Mouse (Mus musculus): ENCODE measurements around the gene AI464131. TPM values are rescaled to one million over a fixed set of nuclear protein-coding genes. Genes with fewer than 3 reads are reported as not detected.

AI464131 gene
- polyA plus RNA-seq, 1 experiment from 2014 or later = 9.6 TPM

- Histone ChIP-seq H3K4me1 (ENCODE audit: control insufficient read depth, insufficient read depth, low read length) (peaks cover 9% of the 10 kb centered on the region; the same call in 1 of the 2 replicates), H3K27ac (ENCODE audit: low read depth, low read length) (peak overlapping the region; percentile 67; the same call in 1 of the 2 replicates), H3K36me3 (ENCODE audit: control insufficient read depth, insufficient read depth, low read length) (no peaks in the 10 kb centered on the region), H3K9me3 (ENCODE audit: control insufficient read depth, low read length) (no peaks in the 10 kb centered on the region), H3K27me3 (ENCODE audit: control insufficient read depth, insufficient read depth, low read length) (no peaks in the 10 kb centered on the region), H3K4me2 (ENCODE audit: low read depth) (no peak overlapping the region), H3K4me3 (ENCODE audit: low read depth, low read length) (no peak overlapping the region), H3K9ac (ENCODE audit: low read length) (no peak overlapping the region)
- ATAC-seq (ENCODE audit: insufficient read depth, low FRiP score, low TSS enrichment) = no peak
- WGBS = 90% methylated on average over 1 of the region's 1 CpGs
- DNase-seq (ENCODE audit: low spot score) = no peak
Measured at GRCm38 (mm10) chr4:41471384-41471689, 31.5 kb downstream of the AI464131 start.

- H3K4me1 ChIP-seq (ENCODE audit: control insufficient read depth, insufficient read depth, low read length) = peaks cover 9% of the 10 kb centered on the region; the same call in 1 of the 2 replicates
- H3K9me3 ChIP-seq (ENCODE audit: control insufficient read depth, low read length) = no peaks in the 10 kb centered on the region
- DNase-seq (ENCODE audit: low spot score) (peak; percentile 44), ATAC-seq (ENCODE audit: insufficient read depth, low FRiP score, low TSS enrichment) (peak; percentile 74)
- no peaks in the 10 kb centered on the region for H3K36me3 ChIP-seq (ENCODE audit: control insufficient read depth, insufficient read depth, low read length)
- no peak overlapping the region for H3K4me2 ChIP-seq (ENCODE audit: low read depth)
- no peak overlapping the region for H3K9ac ChIP-seq (ENCODE audit: low read length)
- H3K27me3 ChIP-seq (ENCODE audit: control insufficient read depth, insufficient read depth, low read length) = no peaks in the 10 kb centered on the region
- 41% methylated on average over 5 of the region's 5 CpGs for WGBS
- peak overlapping the region; percentile 69 for H3K27ac ChIP-seq (ENCODE audit: low read depth, low read length)
- H3K4me3 ChIP-seq (ENCODE audit: low read depth, low read length) = no peak overlapping the region
Measured at GRCm38 (mm10) chr4:41470684-41471383, 32.0 kb downstream of the AI464131 start.

GRCm38 (mm10) chr4:41470051-41470683 lies 32.7 kb downstream of the AI464131 start:
- Histone ChIP-seq H3K4me3 (ENCODE audit: low read depth, low read length) (no peak overlapping the region), H3K27ac (ENCODE audit: low read depth, low read length) (peak overlapping the region; percentile 69; the same call in 1 of the 2 replicates)
- 65% methylated on average over 7 of the region's 7 CpGs for WGBS

DNA sequence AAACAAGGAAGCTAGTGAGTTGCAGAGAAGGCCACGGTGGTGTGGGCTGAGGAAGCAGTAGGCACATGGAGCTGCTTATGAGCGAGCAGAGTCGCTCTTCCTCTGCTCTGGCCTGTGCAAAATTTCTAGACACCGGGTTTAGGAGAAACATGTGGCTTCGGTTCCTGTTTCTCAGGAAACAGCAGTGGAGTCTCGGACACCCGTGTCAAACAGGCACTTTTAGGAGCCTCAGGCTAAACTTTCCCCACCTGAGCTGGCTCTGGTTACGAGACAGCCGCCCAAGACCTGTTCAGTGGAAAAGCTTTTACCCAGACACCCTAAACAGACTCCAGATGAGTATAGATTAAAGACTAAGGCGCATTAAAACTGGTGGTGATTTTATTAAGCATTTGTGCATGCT lies 33.7 kb downstream of the AI464131 start:
- Histone ChIP-seq H3K4me3 (ENCODE audit: low read depth, low read length) (no peak overlapping the region), H3K4me1 (ENCODE audit: control insufficient read depth, insufficient read depth, low read length) (peaks cover 9% of the 10 kb centered on the region; the same call in 1 of the 2 replicates), H3K9ac (ENCODE audit: low read length) (no peak overlapping the region), H3K27ac (ENCODE audit: low read depth, low read length) (no peak overlapping the region), H3K27me3 (ENCODE audit: control insufficient read depth, insufficient read depth, low read length) (no peaks in the 10 kb centered on the region), H3K4me2 (ENCODE audit: low read depth) (no peak overlapping the region), H3K36me3 (ENCODE audit: control insufficient read depth, insufficient read depth, low read length) (no peaks in the 10 kb centered on the region), H3K9me3 (ENCODE audit: control insufficient read depth, low read length) (no peaks in the 10 kb centered on the region)
- ATAC-seq (ENCODE audit: insufficient read depth, low FRiP score, low TSS enrichment) = no peak
- 85% methylated on average over 10 of the region's 10 CpGs for WGBS
- no peak for DNase-seq (ENCODE audit: low spot score)

More at GRCm38 (mm10) chr4:41470051-41470683, 32.7 kb downstream of the AI464131 start:
- Histone ChIP-seq H3K9ac (ENCODE audit: low read length) (no peak overlapping the region), H3K4me1 (ENCODE audit: control insufficient read depth, insufficient read depth, low read length) (peaks cover 9% of the 10 kb centered on the region; the same call in 1 of the 2 replicates), H3K27me3 (ENCODE audit: control insufficient read depth, insufficient read depth, low read length) (no peaks in the 10 kb centered on the region), H3K9me3 (ENCODE audit: control insufficient read depth, low read length) (no peaks in the 10 kb centered on the region), H3K4me2 (ENCODE audit: low read depth) (no peak overlapping the region), H3K36me3 (ENCODE audit: control insufficient read depth, insufficient read depth, low read length) (no peaks in the 10 kb centered on the region)
- DNase-seq (ENCODE audit: low spot score) (no peak), ATAC-seq (ENCODE audit: insufficient read depth, low FRiP score, low TSS enrichment) (no peak)

GRCm38 (mm10) chr4:41468396-41469080 lies 34.3 kb downstream of the AI464131 start:
- DNase-seq (ENCODE audit: low spot score) (peak; percentile 72), ATAC-seq (ENCODE audit: insufficient read depth, low FRiP score, low TSS enrichment) (no peak)
- peaks cover 9% of the 10 kb centered on the region; the same call in 1 of the 2 replicates for H3K4me1 ChIP-seq (ENCODE audit: control insufficient read depth, insufficient read depth, low read length)
- H3K27me3 ChIP-seq (ENCODE audit: control insufficient read depth, insufficient read depth, low read length) = no peaks in the 10 kb centered on the region
- H3K27ac ChIP-seq (ENCODE audit: low read depth, low read length) = no peak overlapping the region
- H3K9me3 ChIP-seq (ENCODE audit: control insufficient read depth, low read length) = no peaks in the 10 kb centered on the region
- no peak overlapping the region for H3K4me2 ChIP-seq (ENCODE audit: low read depth)
- no peak overlapping the region for H3K9ac ChIP-seq (ENCODE audit: low read length)
- no peaks in the 10 kb centered on the region for H3K36me3 ChIP-seq (ENCODE audit: control insufficient read depth, insufficient read depth, low read length)
- WGBS = 63% methylated on average over 17 of the region's 17 CpGs
- no peak overlapping the region for H3K4me3 ChIP-seq (ENCODE audit: low read depth, low read length)

DNA sequence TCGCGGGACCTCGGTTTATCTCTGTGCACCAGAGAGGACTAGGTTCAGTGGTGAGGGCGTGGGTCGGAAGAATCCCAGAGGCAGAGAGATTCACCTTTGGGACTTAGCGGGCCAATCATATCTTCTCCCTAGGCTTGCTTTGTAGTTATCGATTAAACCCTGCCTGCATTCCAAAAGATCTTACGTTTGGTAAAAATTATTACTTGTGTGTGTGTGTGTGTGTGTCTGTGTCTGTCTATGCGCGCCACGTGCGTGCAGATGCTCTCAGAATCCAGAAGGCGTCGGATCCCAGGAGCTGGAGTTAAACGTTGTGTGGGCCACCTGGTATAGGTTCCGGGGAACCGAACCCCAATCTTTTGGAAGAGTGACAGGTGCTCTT lies 37.6 kb downstream of the AI464131 start:
- no peaks in the 10 kb centered on the region for H3K9me3 ChIP-seq (ENCODE audit: control insufficient read depth, low read length)
- no peak overlapping the region for H3K27ac ChIP-seq (ENCODE audit: low read depth, low read length)
- H3K4me3 ChIP-seq (ENCODE audit: low read depth, low read length) = peak overlapping the region; percentile 62
- peak overlapping the region; percentile 61 for H3K9ac ChIP-seq (ENCODE audit: low read length)
- 4% methylated on average over 17 of the region's 17 CpGs for WGBS
- no peaks in the 10 kb centered on the region for H3K27me3 ChIP-seq (ENCODE audit: control insufficient read depth, insufficient read depth, low read length)
- H3K4me2 ChIP-seq (ENCODE audit: low read depth) = peak overlapping the region; percentile 38
- H3K36me3 ChIP-seq (ENCODE audit: control insufficient read depth, insufficient read depth, low read length) = no peaks in the 10 kb centered on the region; the same call in 1 of the 2 replicates
- DNase-seq (ENCODE audit: low spot score) (no peak), ATAC-seq (ENCODE audit: insufficient read depth, low FRiP score, low TSS enrichment) (no peak)
- H3K4me1 ChIP-seq (ENCODE audit: control insufficient read depth, insufficient read depth, low read length) = peaks cover 6% of the 10 kb centered on the region; the same call in 1 of the 2 replicates

DNA sequence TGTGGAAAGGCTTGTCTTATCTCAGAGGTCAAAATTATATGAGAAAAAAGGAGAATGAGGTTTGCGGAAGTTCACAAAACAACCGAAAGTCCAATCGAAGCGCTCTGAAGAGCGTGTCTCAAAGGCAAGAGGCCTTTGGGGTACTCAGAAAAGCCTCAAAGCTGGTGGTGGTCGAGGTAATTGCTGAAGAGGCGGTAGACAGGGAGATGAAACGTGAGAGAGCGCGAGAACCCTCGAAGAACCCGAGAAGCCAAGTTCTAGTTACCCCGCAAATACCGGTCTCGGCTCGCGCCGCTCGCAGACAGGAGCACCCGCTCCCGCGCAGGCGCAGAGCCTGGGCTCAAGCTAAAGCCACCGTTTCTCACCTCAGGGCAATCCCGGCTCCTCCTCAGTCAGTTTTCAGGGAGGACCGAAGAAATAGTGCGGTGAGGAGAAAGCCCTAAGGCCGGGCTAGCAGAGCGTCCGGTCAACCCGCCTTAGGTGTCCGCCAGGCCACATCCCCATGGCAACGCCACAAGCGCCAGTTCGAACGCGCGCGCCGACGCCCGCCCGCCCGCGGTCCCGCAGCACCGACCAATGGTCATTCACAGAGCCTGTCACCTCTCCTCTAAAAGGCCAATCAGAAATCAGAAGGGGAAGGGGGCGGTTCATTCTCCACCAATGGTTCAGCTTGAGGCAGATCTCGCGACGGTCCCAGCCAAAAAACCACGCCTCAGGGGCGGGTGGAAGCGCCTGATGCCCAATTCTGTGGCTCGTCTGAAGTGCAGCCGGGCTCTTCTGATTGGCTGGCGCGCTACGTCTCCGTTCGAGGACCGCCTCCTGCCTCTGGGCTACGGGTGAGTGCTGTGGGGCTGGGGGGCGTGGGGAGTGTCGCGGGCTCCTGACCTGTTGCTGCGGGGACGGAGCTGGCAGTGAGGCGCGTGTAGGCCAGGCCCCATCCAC lies 38.3 kb downstream of the AI464131 start, which contains the start of the genes Kif24 and Nudt2:
Kif24 (minus strand) TSS at position 543 of the 942 bp plus-strand sequence.
Nudt2 (plus strand) TSS at position 807 of the 942 bp plus-strand sequence.
- Histone ChIP-seq H3K4me2 (ENCODE audit: low read depth) (peak within 1 kb of the TSS; percentile 54), H3K4me1 (ENCODE audit: control insufficient read depth, insufficient read depth, low read length) (no peaks in the 10 kb centered on the region; the same call in 1 of the 2 replicates), H3K9me3 (ENCODE audit: control insufficient read depth, low read length) (no peaks in the 10 kb centered on the region)

More for the DNA sequence above, 38.3 kb downstream of the AI464131 start, which contains the start of the genes Kif24 and Nudt2:
- DNase-seq (ENCODE audit: low spot score) (peak; percentile 99), ATAC-seq (ENCODE audit: insufficient read depth, low FRiP score, low TSS enrichment) (peak; percentile 99)
- Histone ChIP-seq H3K36me3 (ENCODE audit: control insufficient read depth, insufficient read depth, low read length) (no peaks in the 10 kb centered on the region; the same call in 1 of the 2 replicates), H3K27ac (ENCODE audit: low read depth, low read length) (no peak within 1 kb of the TSS), H3K4me3 (ENCODE audit: low read depth, low read length) (peak within 1 kb of the TSS; percentile 62), H3K9ac (ENCODE audit: low read length) (peak within 1 kb of the TSS; percentile 67), H3K27me3 (ENCODE audit: control insufficient read depth, insufficient read depth, low read length) (no peaks in the 10 kb centered on the region)
- under 1% methylated on average over 70 of the region's 70 CpGs for WGBS

Data from neural tube, embryonic 11.5 days (tissue).